Comparison of ENCODE assay signal across 8 mouse cellular contexts in genomic region chr4:121016928-121017657, GRCm38 (mm10). TPM values are rescaled to one million over a fixed set of nuclear protein-coding genes. Genes with fewer than 3 reads are reported as not detected.
DNase-seq lines count a peak whose midpoint lies in the region; ATAC-seq lines count a peak whose summit lies in the region.

Gene Smap2, minus strand, starts transcription at chr4:121017247.

- peaks cover 2% of the 10 kb centered on the region; the same call in 1 of the 2 replicates for H3K4me1 ChIP-seq in brown adipose tissue, adult 24 weeks (ENCODE audit: control insufficient read depth, insufficient read depth, insufficient read length, low read length)
- H3K4me1 ChIP-seq in heart, embryonic 14.5 days (ENCODE audit: control insufficient read depth in 2 of 2, insufficient read depth in 2 of 2, low read length in 2 of 2): peaks cover 14 to 44% of the 10 kb centered on the region in 2 experiments
- peaks cover 60% of the 10 kb centered on the region for H3K4me1 ChIP-seq in liver, embryonic 13.5 days (replicated peaks)
- H3K4me1 ChIP-seq in stomach, embryonic 16.5 days (ENCODE audit: control insufficient read depth, insufficient read depth, low read length): peaks cover 11% of the 10 kb centered on the region

- peak within 1 kb of the TSS; percentile 93 for H3K9ac ChIP-seq in heart, embryonic 14.5 days (ENCODE audit: low read length)
- H3K9ac ChIP-seq in liver, embryonic 13.5 days: peak within 1 kb of the TSS; percentile 99
- H3K9ac ChIP-seq in stomach, embryonic 16.5 days (ENCODE audit: low read length): peak within 1 kb of the TSS; percentile 90

- no peaks in the 10 kb centered on the region for H3K27me3 ChIP-seq in heart, embryonic 14.5 days (ENCODE audit: control insufficient read depth, insufficient read depth, low read length)
- H3K27me3 ChIP-seq in liver, embryonic 13.5 days: no peaks in the 10 kb centered on the region
- H3K27me3 ChIP-seq in stomach, embryonic 16.5 days (ENCODE audit: control insufficient read depth, insufficient read depth, low read length): no peaks in the 10 kb centered on the region

- WGBS in heart, embryonic 14.5 days: under 1% methylated on average over 36 of the region's 48 CpGs
- 0% methylated on average over 46 of the region's 48 CpGs for WGBS in liver, embryonic 13.5 days (ENCODE audit: insufficient replicate concordance)
- WGBS in stomach, embryonic 16.5 days: under 1% methylated on average over 48 of the region's 48 CpGs

- ATAC-seq in heart, embryonic 14.5 days (ENCODE audit: insufficient number of reproducible peaks, insufficient read depth, low FRiP score, low read depth): peak; percentile 96
- ATAC-seq in liver, embryonic 13.5 days (ENCODE audit: low read depth): peak; percentile 87
- ATAC-seq in stomach, embryonic 16.5 days (ENCODE audit: insufficient read depth, low FRiP score): peak; percentile 98

- peak within 1 kb of the TSS; percentile 69 for H3K4me3 ChIP-seq in brown adipose tissue, adult 24 weeks (ENCODE audit: insufficient read depth, low read depth, low read length)
- H3K4me3 ChIP-seq in heart, embryonic 14.5 days (ENCODE audit: control insufficient read depth in 1 of 2, insufficient read depth in 1 of 2, low read depth in 1 of 2, low read length in 2 of 2): peak within 1 kb of the TSS; percentile 73 to 98
- peak within 1 kb of the TSS; percentile 100 for H3K4me3 ChIP-seq in liver, embryonic 13.5 days (replicated peaks)
- peak within 1 kb of the TSS; percentile 95 for H3K4me3 ChIP-seq in stomach, embryonic 16.5 days (replicated peaks; ENCODE audit: low read length)

- DNase-seq in CD4-positive, CD25-positive, alpha-beta regulatory T cell, adult 2 months (ENCODE audit: low read depth, low spot score): peak; percentile 96
- peak; percentile 85 for DNase-seq in fibroblast of lung, adult 2 months (ENCODE audit: low read depth)
- DNase-seq in kidney, postnatal 14 days: peak; percentile 99
- peak; percentile 99 for DNase-seq in liver, embryonic 13.5 days
- peak; percentile 98 for DNase-seq in neural tube, embryonic 10.5 days (ENCODE audit: extremely low spot score, low spot score)

- H3K36me3 ChIP-seq in heart, embryonic 14.5 days (ENCODE audit: control insufficient read depth, insufficient read depth, low read length): no peaks in the 10 kb centered on the region
- no peaks in the 10 kb centered on the region for H3K36me3 ChIP-seq in liver, embryonic 13.5 days
- no peaks in the 10 kb centered on the region for H3K36me3 ChIP-seq in stomach, embryonic 16.5 days (ENCODE audit: control insufficient read depth, insufficient read depth, low read length)

- peak within 1 kb of the TSS; percentile 85 for H3K4me2 ChIP-seq in heart, embryonic 14.5 days (ENCODE audit: low read length)
- H3K4me2 ChIP-seq in liver, embryonic 13.5 days: peak within 1 kb of the TSS; percentile 78
- H3K4me2 ChIP-seq in stomach, embryonic 16.5 days (ENCODE audit: low read depth, low read length): peak within 1 kb of the TSS; percentile 86

- peak within 1 kb of the TSS; percentile 49 for H3K27ac ChIP-seq in brown adipose tissue, adult 24 weeks (replicated peaks; ENCODE audit: low read depth, low read length)
- peak within 1 kb of the TSS in 1 of 2 experiments; percentile 65; a peak in 3 of 4 replicates for H3K27ac ChIP-seq in heart, embryonic 14.5 days (replicated peaks in 1 of 2; ENCODE audit: control insufficient read depth in 1 of 2, insufficient read depth in 1 of 2, low read depth in 2 of 2, low read length in 2 of 2)
- H3K27ac ChIP-seq in liver, embryonic 13.5 days: peak within 1 kb of the TSS; percentile 94
- peak within 1 kb of the TSS; percentile 74 for H3K27ac ChIP-seq in stomach, embryonic 16.5 days (ENCODE audit: low read length)

- H3K9me3 ChIP-seq in heart, embryonic 14.5 days (ENCODE audit: control insufficient read depth, low read length): no peaks in the 10 kb centered on the region
- H3K9me3 ChIP-seq in liver, embryonic 13.5 days (replicated peaks): no peaks in the 10 kb centered on the region
- no peaks in the 10 kb centered on the region for H3K9me3 ChIP-seq in stomach, embryonic 16.5 days (replicated peaks; ENCODE audit: control insufficient read depth, low read length)

RNA-seq across cellular contexts. Expression of gene Smap2, which starts in this region (rescaled TPM):
- 9.5 and 12.0 TPM in 2 replicates for polyA plus RNA-seq in brown adipose tissue, adult 24 weeks (2012; ENCODE audit: insufficient read depth, insufficient read length, missing spikeins)
- 13.7 and 14.8 TPM in 2 replicates for polyA plus RNA-seq in heart, embryonic 14.5 days (2014; fragmentation: Nextera tagmentation; extraction: Ambion mirVana)
- polyA plus RNA-seq in liver, embryonic 13.5 days (2015; fragmentation: Nextera tagmentation; extraction: Ambion mirVana): 19.8 and 23.7 TPM in 2 replicates
- 8.3 and 10.0 TPM in 2 replicates for polyA plus RNA-seq in stomach, embryonic 16.5 days (2015; fragmentation: Nextera tagmentation; extraction: Ambion mirVana)
